Mouse (Mus musculus): ENCODE data around the gene Glrx5.

Gene Glrx5

DNA sequence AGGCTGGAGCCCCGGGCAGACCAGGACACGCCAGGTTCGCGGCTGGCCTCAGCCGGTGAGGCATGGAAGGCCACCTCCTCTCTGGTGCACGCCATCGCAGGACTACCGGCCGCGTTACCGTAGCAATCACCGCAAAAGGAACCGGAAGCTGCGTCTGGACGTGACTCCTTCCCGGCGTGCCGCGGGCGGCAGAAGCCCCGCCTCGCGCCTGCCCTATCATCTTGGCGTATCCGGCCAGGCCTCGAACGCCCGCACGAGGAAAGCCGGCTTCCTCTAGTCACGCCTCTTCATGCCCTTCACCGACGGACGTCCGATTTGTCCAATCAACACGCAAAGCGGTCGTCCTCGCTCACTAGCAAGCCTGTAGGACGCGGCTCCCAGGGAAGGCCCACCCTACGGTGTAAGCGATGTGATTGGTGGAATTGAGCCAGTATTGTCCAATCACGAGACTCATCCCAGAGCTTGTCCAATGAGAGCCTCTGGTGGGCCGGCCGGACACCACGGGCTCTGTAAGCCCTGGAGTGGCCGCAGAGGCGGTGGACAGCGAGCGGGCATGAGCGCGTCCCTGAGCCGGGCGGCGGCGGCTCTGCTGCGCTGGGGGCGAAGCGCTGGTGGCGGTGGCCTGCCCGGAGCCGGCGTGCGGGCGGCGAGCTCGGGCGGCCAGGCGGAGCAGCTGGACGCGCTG, at the start of gene Glrx5:
Glrx5 (plus strand) TSS at position 542 of the 685 bp plus-strand sequence.
- peak; percentile 100 for DNase-seq

DNA sequence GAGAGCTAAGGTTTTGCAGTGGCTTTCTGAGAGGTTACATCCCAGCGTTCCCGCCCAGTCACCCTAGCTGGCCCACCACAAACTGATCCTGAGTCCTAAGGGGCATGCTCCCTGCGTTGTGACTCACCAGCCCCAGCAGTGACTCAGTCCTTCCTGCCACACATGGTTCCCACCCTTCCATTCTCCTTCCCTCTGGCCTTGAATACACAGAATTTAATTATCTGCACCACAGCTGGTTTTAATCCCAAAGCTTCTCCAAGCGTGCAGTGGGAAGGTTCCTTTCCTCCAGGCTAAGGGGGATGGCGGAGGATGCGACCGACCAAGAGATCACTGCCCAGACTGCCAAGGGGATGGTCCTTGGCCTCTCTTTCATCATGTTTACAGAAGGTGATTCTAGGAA, 49.0 kb upstream of the Glrx5 start:
- DNase-seq, result no peak

DNA sequence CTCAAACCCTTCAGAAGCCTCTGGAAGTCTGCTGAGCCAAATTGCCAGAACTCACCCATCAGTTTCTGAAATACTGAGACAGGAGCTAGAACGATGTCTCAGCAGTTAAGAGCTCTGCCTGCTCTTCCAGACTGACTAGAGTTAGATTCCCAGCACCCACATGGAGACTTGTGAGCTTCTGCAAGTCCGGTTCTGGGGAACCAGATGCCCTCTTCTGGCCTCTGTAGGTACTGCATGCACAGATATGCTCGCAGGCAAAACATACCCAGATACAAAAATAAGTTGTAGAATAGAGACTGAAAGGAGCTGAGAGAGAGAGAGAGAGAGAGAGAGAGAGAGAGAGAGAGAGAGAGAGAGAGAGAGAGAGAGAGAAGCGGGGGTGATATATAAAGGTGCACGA, 47.4 kb upstream of the Glrx5 start:
- DNase-seq, result no peak

DNA sequence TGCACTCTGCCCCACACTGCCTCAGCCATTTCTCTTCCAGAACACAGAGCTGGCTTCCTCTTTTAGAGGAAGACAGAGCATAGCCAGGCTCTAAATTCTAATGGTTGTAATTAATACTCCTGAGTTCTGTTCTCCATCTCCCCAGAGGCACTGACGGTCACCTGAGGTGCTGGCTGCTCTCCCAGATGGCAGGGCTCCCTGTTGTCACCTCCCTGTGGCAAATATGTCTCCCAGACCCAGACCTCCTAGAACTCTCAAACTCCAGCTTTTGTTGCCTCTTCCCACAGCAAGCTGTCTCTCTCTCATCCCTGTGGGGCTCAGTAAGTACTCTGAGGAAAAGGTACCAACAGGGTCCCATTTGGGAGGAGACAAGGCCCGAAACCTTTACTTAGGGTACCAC, 46.5 kb upstream of the Glrx5 start:
- no peak for DNase-seq

DNA sequence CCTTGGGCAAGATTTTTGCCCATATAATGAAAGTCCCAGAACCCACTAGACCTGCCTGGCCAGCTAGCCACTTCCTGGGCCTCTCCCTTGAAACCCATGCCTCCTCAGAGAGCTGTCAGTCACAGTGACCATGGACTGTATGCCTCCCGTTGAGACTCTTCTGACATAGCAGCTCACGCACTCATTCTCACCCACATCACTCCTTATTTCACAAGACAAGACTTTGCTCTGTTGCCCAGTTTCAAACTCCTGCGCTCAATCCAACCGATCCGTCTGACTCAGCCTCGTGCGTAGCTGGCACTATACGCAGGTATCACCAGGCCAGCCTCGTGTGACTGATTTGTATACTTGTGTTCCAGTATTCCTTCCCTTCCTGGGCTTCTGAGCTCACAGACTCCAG, 45.7 kb upstream of the Glrx5 start:
- no peak for DNase-seq

DNA sequence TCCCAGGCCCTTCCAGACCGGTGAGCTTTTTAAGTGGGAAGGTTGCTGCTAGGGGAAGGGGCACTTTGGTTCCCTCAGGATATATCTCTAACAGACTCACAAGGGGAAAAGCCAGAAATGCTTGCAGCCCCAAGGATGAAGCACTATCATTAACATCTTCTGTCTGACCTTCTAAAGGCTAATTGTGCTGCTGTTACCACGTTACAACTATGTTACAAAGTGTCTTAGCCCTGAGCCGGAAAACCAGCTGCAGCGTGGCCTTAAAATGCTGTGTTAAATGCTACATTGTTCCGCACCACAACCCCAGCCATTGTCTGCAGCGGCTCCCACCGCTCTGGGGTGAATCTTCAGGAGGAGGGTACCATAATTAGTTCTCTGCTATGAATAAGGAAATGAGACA, 44.6 kb upstream of the Glrx5 start:
- DNase-seq, result no peak

DNA sequence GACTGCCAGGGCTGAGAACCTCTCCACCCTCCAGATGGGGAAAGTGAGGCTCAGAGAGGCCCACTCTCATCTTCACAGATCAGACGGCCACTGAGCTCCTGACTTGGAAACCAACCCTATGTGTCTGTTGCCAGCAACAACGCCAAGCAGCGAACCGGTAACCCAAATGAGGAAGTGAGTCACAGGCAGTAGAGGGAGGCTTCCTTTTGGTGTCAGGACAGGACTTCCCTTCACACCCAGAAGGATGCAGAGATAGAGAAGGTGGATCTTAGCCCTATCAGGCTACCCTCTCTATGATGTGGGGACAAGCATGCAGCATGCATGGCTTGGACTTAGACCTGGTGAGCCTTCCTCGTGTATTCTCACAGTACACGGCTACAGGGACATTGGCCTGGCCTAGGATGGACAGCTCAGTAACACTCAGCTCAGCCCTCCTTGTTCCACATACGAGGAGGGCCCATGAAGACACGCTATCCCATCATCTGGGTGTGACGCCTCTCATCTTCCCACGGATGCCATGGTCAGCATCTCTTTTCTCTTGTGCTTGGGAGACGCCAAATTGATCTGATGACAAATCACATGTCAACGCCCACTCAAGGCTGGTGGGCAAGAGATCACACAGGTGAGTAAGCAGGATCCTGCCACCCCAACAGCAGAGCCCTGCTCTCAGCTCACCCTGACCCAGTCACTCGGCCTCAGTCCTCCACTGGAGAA, 41.6 kb upstream of the Glrx5 start:
- DNase-seq, result no peak

DNA sequence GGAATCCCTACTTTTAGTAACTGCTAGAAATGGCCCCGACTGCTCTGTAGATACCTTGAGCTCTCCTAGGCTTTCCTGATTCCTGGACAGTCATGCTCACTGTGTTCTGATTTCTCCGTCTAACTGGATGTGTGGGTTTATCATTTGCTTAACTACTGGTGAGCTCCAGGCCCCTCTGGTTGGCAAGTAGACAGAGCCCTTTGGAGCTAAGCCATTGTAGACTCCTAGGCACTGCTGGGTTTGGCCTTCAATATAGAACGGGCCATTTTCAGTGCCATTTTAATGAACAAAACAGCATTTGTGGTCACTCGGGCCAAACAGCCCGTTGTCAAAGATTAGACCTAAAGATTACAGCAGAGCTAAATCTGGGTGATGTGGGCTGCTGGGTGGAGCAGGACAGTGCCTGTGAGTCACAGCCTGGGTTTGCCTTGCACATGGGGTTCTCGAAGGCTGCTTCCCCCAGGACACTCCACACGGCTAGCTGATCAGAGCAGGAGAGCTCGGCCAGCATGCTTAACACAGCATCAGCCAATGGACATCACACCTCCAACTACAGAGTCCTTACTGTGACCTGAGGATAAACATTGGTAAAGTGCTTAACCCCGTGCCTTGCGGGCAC, 40.3 kb upstream of the Glrx5 start:
- DNase-seq, result no peak

DNA sequence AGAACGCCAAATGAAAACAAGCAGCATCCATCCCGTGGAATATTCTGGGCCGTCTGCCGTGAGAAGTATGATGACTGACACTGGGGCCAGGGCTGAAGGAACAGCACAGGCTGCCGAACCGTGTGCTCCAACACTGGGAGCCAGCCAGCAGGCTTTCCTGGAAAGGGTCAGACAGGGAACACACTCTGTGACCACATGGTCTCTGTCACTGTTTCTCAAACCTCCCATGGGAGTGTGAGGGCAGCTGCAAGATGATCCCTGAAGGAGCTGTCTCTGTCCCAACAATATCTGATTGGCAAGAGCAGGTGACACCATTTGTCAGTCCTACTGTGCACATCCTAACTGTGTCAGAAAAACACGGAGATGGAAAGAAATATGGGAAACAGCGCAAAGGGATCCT, 39.6 kb upstream of the Glrx5 start:
- no peak for DNase-seq

DNA sequence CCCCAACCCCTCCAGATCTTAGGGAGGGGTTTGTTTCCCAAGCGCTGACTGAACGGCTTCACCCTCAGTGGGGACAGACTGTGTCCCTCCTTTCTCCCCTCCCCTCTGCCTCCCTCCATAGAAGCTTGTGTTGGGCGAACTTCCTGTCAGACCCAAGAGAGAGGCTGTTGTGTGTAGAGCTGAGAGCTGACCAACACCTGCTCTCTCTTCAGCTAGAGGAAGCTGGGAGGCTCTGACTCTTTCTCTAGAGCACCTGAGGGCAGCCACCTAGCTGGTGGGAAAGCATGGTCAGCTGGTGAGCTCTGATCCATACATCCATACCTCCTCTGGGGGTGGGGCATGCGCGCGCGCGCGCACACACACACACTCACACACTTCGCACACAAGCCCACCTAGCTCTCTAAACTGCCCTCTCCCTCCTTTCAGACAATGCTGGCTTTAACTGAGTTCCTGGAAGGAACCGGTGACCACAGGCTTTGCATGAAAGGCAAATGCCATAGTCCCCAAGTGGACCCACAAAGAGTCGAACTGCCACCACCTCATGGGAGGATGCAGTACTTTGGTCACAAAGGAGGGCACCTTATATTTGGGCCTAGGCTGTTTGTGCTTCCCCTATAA, 37.1 kb upstream of the Glrx5 start:
- DNase-seq, result no peak

DNA sequence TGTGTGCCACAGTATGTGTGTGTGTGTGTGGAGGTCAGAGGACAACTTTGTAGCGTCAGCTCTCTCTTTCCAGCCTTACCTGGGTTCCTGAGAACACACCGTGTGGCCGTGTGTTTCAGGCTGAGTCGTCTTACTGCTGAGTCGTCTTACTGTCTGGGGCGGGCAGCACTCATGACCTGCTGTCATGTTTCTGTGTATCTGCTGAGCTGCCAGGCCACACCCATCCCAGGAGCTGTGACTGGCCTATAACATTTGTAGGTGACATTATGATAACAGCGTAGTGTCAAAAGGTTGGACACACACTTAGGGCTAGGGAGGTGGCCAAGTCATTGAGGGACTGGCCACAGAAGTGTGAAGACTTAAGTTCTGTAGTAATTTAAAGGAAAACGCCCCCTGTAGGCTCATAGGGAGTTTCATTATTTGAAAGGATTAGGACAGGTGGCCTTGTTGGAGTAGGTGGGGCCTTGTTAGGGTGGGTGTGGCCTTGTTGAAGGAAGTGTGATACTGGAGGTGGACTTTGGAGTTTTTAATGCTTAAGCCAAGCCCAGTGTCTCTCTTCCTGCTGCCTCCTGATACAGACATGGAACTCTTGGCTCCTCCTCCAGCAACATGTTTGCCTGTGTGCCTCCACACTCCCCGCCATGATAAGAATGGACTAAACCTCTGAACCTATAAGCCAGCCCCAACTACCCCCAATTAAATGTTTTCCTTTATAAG, 36.3 kb upstream of the Glrx5 start:
- DNase-seq, result no peak

DNA sequence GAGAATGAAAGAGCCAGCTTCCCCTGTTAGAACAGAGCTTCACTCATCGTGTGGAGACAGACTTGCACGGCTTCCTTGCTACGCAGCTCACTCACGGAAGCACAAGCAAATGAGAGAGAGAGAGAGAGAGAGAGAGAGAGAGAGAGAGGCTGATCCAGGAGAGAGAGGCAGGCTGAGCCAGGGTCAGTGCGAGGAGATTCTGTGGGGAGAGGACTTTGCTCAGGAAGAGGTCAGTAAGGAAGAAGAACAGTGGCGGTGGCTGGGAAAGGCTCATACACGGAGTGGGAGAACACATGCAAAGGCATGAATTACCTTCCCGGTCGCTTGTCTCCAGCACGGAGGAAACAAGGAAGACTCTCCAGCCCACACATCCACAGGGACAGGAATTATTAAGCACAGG, 35.3 kb upstream of the Glrx5 start:
- peak; percentile 57 for DNase-seq

DNA sequence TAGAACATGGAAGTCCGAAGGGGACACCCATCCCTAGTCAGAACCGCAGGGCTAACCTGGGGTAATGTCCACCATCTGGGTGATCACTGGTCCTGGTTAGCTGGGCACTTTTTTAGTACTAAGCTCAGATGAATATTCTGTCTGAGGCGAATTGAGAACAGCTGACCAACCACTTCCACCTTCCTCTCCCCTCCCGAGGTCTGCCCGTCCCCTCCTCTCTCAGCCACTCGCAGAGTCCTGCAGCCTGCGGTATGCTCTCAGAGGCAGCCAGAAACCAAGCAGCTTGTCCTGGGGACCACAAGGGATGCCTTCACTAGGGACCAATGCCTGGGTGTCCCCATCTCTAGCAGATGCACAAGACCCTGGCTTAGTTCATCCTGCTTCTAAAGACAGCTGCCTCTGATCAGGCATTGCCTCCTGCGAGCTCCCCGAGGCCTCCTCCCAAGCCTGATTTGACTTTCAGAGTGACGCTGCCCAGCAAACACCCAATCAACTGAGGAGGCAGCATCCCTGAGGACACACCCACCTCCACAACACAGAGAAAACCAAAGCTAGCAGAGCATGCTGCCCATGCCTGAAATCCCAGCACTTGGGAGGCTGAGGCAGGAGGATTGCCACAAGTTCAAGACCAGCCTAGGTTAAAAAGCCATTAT, 34.7 kb upstream of the Glrx5 start:
- no peak for DNase-seq

DNA sequence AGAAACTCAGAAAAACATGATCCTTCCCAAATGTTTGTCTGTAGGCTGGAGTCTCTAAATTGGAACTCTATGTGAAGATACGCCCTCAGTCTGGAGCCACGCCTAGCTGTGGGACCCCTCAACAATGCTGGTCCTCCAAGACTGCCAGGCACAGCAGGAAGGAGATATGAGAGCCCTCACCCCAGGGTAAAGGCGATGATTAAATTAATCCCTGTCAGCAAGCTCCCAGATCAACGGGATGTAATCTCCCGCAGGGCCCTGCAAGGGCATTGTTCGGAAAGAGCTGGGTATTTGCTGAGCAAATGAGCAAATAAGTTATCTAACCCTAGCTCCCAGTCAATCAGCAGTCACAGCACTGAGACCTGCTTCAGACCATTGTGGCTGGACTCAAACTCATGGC, 33.9 kb upstream of the Glrx5 start:
- no peak for DNase-seq

DNA sequence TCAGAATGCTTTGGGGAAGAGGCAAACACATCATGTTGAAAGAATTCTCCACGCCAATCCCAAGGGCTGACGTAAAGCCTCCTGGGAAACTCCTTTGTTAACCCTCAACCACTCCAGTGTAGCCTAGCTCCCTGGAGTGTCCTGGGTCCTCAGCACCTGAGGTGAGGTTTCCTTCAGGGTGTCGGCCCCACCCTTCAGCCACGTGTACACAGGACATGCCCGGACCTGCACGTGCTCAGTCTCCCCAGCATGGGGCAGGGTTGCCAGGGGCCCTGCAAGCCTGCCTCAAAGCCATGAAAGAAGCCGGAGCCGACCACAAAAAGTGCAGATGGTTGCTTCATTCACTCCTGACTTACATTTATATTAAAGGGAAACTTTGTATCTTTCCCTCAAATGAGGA, 33.3 kb upstream of the Glrx5 start:
- no peak for DNase-seq

DNA sequence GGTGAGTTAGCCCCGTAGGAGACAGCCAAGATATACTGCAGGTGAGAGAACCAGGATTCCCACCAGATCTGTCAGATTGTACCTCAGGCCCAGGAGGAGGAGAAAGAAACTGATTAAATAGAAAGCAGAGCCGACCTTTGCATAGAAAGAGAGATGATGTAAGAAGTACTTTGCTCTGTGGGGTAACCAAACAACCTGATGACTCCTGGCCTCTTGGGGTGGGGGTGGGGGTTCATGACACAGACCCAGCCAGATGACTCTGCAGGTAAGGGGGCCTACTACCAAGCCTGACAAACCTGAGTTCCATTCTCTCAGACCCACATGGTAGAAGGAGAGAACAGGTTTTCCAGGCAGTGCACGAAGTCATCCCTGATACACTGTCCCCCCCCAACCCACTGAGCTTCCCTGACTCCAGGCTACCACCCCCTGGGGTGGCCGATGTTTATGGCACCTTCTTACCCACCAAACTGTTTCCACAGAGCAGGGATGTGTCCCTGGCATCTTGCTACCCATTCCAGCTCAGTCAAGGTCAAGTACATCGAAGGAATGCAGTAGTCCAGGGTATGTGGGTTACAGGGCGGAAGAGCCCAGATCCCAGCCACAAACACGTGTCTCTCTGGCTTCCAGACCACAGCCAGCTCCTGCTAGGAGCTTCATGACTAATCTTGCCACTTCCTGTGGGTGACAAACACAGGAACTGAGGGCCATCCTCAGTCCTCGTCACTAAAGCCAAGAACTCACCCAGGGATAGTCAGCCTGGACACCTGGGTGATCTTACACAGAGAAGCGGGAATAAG, 31.8 kb upstream of the Glrx5 start:
- DNase-seq, result peak; percentile 81

DNA sequence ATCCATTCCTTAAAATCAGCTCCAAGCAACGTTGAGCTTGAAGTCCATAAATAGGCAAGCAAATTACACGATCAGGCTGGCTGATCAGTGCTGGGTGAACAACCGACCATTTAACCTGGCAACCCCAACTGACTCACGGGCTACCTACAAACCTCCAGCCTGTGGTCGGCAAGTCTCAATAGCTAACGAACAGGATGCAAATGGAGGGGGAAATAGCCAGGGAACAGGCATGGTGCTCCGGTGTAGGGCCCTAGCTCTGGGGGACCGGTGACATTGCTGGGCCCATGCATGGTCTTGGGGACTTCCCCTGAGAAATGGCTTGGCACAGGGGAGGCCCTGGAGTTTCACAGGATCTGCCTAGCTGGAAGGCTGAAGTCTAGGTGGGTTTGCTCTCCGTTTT, 31.2 kb upstream of the Glrx5 start:
- no peak for DNase-seq

DNA sequence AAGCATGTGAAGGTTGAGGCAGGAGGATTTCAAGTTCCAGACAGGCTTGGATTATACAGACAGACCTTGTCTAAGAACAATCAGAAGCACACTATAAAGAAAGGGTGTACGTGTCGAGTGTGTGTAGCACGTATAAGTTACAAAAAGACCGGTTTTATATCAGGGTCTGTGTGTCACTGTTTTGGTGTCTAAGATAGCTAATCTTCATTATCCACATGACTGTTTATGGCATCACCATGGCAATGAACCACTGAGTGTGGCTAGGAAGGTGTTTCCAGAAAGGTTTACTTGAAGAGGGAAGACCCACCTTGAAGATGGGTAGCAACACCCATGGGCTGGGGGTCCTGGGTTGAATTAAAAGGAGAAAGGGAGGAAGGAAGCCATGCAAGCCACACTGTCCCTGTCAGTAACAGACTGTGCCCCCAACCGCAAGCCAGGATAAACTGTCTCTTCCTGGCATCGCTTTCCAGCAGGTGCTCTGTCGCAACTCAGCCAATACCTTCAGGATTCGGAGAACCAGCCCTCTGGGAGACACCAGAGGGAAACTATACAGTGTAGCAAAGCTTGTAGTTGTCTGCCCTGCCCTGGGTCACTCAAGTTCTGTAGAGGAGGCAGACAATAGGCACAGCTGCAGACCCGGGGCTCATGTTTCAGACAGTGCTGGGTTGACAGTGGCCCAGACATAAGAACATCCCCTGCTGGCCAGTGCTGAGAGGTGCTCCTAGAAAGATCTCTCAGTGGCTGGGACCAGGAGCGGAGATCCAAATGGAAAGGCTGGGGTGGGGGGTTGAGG, 30.0 kb upstream of the Glrx5 start:
- no peak for DNase-seq

DNA sequence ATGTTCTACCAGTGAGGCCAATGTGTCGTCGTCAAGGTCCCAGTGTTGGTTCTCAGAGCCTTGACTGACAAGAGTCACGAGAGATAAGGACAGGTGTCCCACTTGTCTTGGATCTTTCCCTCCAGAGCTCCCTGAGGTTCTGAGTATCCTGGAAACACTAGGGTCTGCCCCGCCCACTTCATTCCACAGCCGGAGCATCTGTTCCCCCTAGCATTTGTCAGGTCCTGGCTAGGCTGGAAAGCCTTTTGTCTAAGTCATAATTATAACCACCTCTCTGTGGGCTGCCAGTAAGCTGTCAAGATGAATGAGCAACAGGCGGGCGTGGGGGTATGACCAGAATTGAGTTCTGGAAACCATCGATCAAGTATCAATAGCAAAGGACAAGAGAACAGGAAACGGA, 29.3 kb upstream of the Glrx5 start:
- DNase-seq, result no peak

DNA sequence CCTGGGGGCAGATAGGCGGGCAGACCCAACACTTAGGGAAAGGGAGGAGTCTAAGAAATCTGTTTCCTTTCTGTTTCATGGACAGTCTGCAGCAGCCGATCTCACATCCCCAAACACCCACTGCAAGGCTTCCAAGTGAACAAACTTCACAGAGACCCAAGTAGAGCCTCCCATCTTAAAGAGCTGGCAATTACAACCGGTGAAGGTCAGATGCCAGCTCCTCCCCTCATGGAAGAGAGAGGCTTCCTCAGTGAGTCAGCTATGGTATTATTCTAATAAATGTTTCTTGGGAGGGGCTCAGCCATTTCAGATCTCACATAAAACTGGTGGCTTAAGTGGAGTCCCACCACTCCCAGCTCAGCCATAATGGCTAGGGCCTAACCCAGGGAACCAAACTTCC, 28.8 kb upstream of the Glrx5 start:
- no peak for DNase-seq

Data from kidney, adult 11 months (tissue).